ENCODE assay signal across 9 mouse cellular contexts in genomic region chr8:120485116-120485515, GRCm38 (mm10).
DNase-seq lines count a peak whose midpoint lies in the region; ATAC-seq and TF ChIP-seq lines count a peak whose summit lies in the region.
"Had no signal": no experiment of that assay in that cellular context is flagged by ENCODE, and none has a peak within 500 bp of the region (broad histone marks: within the 10 kb centered on the region; RNA-seq: fewer than 3 reads in every experiment).

No protein-coding gene starts in this region.

- H3K27ac ChIP-seq in gastrocnemius, adult 2 months, result peak overlapping the region; percentile 72
- H3K27ac ChIP-seq in limb, embryonic 12.5 days, result no peak overlapping the region
- H3K27ac ChIP-seq in neural tube, embryonic 15.5 days (replicated peaks), result peak overlapping the region; percentile 99

- H3K4me2 ChIP-seq in limb, embryonic 12.5 days, result peak overlapping the region; percentile 3; the same call in 1 of the 2 replicates
- H3K4me2 ChIP-seq in neural tube, embryonic 15.5 days, result peak overlapping the region; percentile 7; the same call in 1 of the 2 replicates

- WGBS in limb, embryonic 12.5 days, result 33% methylated on average over 6 of the region's 6 CpGs
- WGBS in neural tube, embryonic 15.5 days, result 24% methylated on average over 6 of the region's 6 CpGs

- no peaks in the 10 kb centered on the region for H3K36me3 ChIP-seq in limb, embryonic 12.5 days
- H3K36me3 ChIP-seq in neural tube, embryonic 15.5 days, result no peaks in the 10 kb centered on the region

- no peak overlapping the region for H3K9ac ChIP-seq in limb, embryonic 12.5 days (replicated peaks)
- no peak overlapping the region for H3K9ac ChIP-seq in neural tube, embryonic 15.5 days (replicated peaks)

- H3K4me3 ChIP-seq in gastrocnemius, adult 2 months, result no peak overlapping the region
- no peak overlapping the region for H3K4me3 ChIP-seq in limb, embryonic 12.5 days (replicated peaks)
- no peak overlapping the region for H3K4me3 ChIP-seq in neural tube, embryonic 15.5 days (replicated peaks)

- H3K9me3 ChIP-seq in limb, embryonic 12.5 days, result no peaks in the 10 kb centered on the region
- H3K9me3 ChIP-seq in neural tube, embryonic 15.5 days (replicated peaks), result no peaks in the 10 kb centered on the region

- no peak for TF ChIP-seq CTCF in gastrocnemius, adult 2 months (IDR thresholded peaks at IDR 0.05)

- intact Hi-C loops in gastrocnemius, adult 2 months (cut with DNase I), result no loop called here

- ATAC-seq in limb, embryonic 12.5 days (ENCODE audit: insufficient number of reproducible peaks, insufficient read depth, low FRiP score, low TSS enrichment, low read depth), result no peak
- ATAC-seq in neural tube, embryonic 15.5 days (ENCODE audit: low FRiP score), result 0 out of 2 replicates have a peak, but pooled peaks have one; percentile 11

- peak; percentile 43 for DNase-seq in gastrocnemius, adult 2 months
- DNase-seq in gastrocnemius, postnatal 10 days, result no peak
- DNase-seq in retina, postnatal 1 day, result peak; percentile 49
- no peak for DNase-seq in retina, embryonic 14.5 days (ENCODE audit: low spot score)
- DNase-seq in testis, postnatal 14 days (ENCODE audit: low spot score), result no peak
- no peak for DNase-seq in kidney, adult 11 months
- DNase-seq: kidney, postnatal 10 days had no signal

- peaks cover 78% of the 10 kb centered on the region for H3K27me3 ChIP-seq in limb, embryonic 12.5 days
- no peaks in the 10 kb centered on the region for H3K27me3 ChIP-seq in neural tube, embryonic 15.5 days (replicated peaks)

- H3K4me1 ChIP-seq in limb, embryonic 12.5 days (replicated peaks), result peaks cover 58% of the 10 kb centered on the region
- peaks cover 52% of the 10 kb centered on the region for H3K4me1 ChIP-seq in neural tube, embryonic 15.5 days

Comparison
In these comparisons a context has a peak if more than half of its experiments do, and no peak if none do; other contexts are left out.
1. DNase-seq: peak in gastrocnemius, adult 2 months (single experiment) and retina, postnatal 1 day (single experiment); none in gastrocnemius, postnatal 10 days (single experiment), retina, embryonic 14.5 days (single experiment), testis, postnatal 14 days (single experiment) and kidney, adult 11 months (single experiment).